Mouse (Mus musculus): ENCODE data around the gene 5730522E02Rik.

Gene 5730522E02Rik

DNA sequence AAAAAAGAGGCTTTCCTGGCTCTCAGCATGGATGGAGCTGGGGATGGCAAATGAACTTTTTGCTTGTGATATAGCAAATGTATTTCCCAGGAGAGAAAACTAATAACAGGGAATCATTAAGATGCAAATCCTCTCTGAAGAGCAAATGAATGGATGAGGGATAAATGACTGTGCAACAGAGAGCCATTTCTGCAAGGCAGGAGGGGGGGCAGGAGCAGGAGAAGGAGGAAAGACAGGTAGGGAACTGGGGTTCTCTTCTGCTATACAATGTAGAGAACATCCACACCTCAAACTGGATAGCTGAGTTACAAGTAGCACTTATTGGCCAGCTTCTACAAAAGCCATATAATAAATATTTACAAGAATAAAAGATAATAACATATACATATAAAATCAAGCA, 390.8 kb downstream of the 5730522E02Rik start:
- no peak for DNase-seq (ENCODE audit: low spot score in 2 of 2)

DNA sequence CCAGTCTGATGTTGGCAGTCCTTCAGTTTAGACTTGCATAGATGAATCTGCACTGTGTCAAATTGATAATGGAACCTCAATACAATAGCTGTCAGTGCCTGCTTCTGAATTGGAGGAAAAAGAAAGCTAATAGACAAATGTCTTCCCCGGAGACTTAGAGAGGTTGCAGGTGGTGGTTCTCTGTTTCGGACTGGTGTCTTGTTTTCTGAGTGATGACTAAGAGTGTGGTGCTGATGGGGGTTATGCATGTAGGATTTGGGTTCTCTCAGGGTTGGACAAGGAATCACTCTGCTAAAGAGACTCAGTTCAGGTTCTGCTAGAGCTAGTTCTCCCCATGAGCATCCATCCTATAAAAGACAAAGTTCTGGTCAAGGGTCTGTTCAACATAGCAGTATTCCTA, 397.1 kb downstream of the 5730522E02Rik start:
- DNase-seq (ENCODE audit: low spot score in 2 of 2): no peak

DNA sequence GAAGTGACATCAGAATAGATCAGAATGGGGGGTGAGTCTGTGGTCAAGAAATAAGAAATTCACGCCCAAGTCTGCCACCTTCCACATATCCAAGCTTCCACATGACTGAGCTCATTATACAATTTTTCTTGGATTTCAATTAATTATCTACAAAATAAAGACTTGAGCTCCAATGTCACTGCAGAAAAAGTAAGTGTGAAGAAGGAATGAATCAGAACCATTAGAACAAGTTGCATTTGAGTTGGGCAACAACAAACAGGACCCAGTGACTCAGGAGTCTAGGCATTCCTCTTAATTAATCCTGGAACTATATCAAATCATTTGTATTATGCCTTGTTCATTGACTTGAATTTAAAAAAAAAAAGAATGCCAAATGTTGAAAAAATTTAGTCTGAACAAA, 422.9 kb downstream of the 5730522E02Rik start:
- no peak for DNase-seq (ENCODE audit: low spot score in 2 of 2)

GRCm38 (mm10) chr11:25772231-25772630, 438.3 kb downstream of the 5730522E02Rik start:
- no peak for DNase-seq (ENCODE audit: low spot score in 2 of 2)

DNA sequence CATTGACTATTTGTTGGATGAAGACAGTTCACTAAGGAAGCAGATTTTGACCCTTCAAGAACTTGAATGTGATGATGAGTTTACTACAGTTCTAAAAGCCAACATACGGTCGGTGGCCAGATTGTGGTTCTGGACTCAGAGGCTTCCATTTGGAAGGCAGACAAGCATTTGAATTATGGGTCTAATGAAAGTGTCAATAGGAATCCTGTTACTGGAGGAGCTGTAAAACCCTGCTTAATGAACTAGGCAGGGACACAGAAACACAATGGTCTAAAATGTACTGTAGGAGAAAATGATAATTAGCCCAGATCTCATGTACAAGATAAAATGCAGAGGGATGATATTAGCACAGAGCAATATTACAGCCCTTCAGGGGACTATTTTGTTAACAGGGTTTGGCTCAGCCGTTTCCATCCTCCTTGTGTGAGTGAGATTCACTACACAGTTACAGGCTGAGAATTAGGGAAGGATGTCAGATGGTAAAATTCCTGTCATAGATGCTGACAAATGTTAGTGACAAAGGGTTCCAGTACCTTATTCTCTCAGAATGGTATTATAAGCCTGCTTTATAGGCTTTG, 439.5 kb downstream of the 5730522E02Rik start:
- no peak for DNase-seq (ENCODE audit: low spot score in 2 of 2)

DNA sequence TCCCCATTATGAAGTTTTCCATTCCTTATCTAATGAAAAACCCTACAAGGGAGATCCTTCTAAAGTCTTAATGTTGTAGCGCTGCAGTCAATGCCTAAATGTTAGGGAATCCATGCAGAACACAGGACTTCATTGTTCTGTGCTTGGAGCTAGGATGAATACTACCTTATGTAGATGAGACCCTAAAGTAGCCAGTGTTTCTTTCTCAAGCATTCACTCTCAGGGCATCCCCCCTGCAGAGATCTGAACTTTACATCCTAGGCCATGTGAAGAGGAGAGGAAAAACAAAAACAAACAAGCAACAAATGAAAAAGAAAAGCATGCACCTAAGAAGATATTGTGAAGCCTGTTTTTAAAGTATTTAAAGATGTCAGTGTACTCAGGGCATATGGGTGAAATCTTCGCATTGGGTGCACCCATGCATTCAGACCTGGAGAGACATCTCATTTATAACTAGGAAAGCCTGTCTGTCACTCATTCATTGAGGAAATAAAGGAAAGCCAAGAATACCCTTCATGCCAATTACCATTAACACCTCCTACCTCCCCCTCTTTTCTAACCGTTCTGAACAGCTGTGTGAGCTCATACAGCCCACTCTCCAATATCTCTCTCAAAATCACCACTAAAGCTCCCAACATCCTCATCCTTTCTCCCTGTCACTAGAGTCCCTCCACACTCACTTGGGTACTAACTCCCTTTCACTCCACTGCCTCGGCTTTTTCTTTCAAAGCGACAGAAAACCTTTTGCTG, 442.8 kb downstream of the 5730522E02Rik start:
- no peak for DNase-seq (ENCODE audit: low spot score in 2 of 2)

- no peak for DNase-seq (ENCODE audit: low spot score in 2 of 2)
Measured at GRCm38 (mm10) chr11:25753156-25753899, 457.2 kb downstream of the 5730522E02Rik start.

DNA sequence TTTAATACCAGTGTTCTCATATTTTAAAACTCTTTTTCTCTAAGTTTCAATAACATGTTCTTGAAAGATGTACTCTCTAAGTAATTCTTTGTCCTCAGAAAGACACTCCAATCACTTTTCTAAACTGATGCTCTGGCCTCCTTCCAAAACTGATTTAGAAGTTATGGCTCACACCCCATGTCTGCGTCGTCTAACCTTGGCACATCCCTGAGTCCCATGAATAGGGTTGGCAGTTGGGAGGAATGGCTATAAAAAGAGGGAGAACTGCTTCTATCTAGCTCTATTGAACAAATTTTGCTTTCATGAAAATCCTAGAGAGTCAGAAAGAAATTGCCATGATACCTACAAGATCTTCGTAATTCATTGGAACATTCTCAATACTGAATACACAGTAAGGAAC, 458.1 kb downstream of the 5730522E02Rik start:
- no peak for DNase-seq (ENCODE audit: low spot score in 2 of 2)

- DNase-seq (ENCODE audit: low spot score in 2 of 2): no peak
Measured at GRCm38 (mm10) chr11:25747098-25747862, 463.3 kb downstream of the 5730522E02Rik start.

- no peak for DNase-seq (ENCODE audit: low spot score in 2 of 2)
Measured at GRCm38 (mm10) chr11:25743664-25744063, 466.9 kb downstream of the 5730522E02Rik start.

DNA sequence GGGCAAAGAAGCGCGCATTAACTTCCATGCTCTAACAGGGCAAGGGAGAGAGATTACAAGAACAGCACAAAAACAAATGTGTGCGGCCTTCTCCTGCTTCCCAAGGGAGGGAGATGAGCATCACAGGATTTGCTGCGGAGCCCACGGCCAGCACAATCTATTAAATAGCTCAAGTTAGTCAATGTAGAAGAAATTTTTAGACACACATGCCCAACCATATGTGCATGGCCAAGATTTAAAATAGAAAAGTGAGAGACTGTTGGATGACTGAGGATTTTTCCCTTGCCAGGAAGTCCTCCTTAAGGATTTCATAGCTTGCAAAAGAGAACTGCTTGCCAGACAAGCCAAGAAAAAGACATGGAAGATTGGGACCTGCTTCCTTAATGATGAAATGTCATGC, 473.3 kb downstream of the 5730522E02Rik start:
- DNase-seq (ENCODE audit: low spot score in 2 of 2): no peak

DNA sequence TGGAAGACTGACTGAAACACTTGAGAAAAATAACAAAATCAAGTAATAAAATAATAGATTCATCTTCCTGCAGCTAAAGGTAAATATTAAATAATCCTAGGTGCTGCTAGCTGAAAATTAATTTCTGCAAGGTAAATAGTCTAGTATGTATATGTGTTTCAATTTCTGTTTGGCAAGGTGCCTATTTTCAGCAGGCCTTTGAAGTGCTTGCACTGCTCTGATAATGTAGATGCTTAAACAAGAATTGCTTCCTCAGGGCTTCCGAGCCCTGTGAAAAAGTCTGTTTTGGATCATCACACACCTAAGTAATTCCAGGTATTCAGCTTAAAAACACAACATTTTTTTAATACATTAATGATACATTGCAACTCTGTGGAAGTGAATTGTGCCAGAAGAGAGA, 481.1 kb downstream of the 5730522E02Rik start:
- DNase-seq (ENCODE audit: low spot score in 2 of 2): no peak

GRCm38 (mm10) chr11:25715447-25716321, 494.9 kb downstream of the 5730522E02Rik start:
- DNase-seq (ENCODE audit: low spot score in 2 of 2): no peak

DNA sequence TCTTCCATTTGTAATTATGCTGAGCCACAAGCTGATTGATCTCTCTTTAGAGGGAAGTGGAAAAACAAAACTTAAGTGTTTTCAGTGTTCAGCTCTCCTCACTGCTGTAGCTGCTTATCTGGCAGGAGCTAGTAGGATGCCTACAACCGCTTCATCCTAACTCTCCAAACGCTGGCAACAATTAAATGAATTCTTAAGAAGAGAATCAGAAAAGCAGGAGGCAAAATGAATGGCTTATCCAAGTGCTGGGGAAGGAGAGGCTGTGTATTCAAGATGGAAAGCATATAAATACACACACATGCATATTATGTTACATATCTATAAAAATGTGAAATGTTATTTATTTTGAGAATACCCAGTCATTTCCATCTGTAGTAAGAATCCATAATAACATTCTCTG, 500.0 kb downstream of the 5730522E02Rik start:
- DNase-seq (ENCODE audit: low spot score in 2 of 2): no peak

DNA sequence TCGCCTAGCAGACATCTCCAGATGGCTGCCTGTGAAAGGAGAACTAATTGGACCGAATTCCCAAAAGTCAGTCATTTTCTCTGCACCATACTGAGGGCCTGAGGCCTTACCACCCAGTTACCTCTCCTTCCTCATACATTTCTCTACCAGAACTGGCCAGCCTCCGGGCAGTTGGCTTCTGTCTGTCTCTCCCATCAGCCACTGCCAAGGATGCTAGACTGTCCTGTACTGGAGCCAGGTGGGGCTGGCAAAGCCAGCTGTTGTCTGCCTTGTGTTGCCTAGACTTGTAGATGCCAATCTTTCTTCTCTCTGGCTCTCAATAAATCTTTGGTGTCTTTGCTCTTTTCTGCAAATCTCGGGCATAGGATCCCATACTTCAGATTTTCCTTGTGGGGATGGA, 500.7 kb downstream of the 5730522E02Rik start:
- no peak for DNase-seq (ENCODE audit: low spot score in 2 of 2)

GRCm38 (mm10) chr11:25704332-25705168, 506.0 kb downstream of the 5730522E02Rik start:
- DNase-seq (ENCODE audit: low spot score in 2 of 2): no peak

DNA sequence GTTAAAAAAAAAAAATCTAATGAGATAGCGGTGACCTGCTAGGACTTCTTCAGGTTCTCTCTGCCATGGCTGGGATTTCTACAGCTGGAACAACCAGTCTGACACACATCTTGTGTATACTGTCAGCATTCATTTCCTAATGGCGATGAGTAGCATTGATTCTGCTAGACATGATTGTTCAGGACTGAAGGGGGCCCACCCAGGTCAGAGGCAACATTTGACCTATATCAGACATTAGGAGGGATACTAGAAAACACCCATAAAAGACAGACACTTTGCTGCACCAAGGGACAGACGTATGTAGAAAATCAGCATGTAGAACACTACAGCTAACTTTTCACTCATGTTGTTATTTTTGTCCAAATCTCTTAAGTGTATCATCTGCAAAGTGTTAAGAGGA, 507.8 kb downstream of the 5730522E02Rik start:
- no peak for DNase-seq (ENCODE audit: low spot score in 2 of 2)

GRCm38 (mm10) chr11:25697508-25698193, 512.9 kb downstream of the 5730522E02Rik start:
- DNase-seq (ENCODE audit: low spot score in 2 of 2): no peak

DNA sequence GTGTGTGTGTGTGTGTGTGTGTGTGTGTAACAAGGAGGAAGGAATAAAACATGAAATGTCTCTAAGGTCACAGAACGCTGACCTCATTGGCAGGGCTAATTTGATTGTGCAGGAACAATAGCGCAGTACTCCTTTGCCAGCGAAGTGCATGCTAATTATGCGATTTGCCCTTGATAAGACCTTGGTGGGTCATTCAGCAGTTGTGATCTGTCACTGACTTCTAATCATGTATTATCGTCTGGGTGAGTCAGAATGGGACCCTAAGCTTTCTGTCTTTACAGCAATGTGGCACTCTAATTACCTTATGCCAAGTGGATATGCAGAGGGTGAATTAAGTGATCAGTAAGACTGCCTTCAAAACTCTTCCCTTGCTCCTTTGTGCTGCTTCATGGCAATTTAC, 514.4 kb downstream of the 5730522E02Rik start:
- DNase-seq (ENCODE audit: low spot score in 2 of 2): no peak

GRCm38 (mm10) chr11:25684731-25685130, 525.8 kb downstream of the 5730522E02Rik start:
- DNase-seq (ENCODE audit: low spot score in 2 of 2): no peak
